Mouse (Mus musculus): ENCODE data around the gene Rdh16f1. TPM values are rescaled to one million over a fixed set of nuclear protein-coding genes. Genes with fewer than 3 reads are reported as not detected.

The Rdh16f1 gene
- polyA plus RNA-seq, 1 experiment: 0.29 TPM

- no peak for DNase-seq (ENCODE audit: low read depth)
- TF ChIP-seq POLR2A (IDR thresholded peaks at IDR 0.05; ENCODE audit: borderline replicate concordance, extremely low read depth, insufficient read depth, insufficient read length, poor library complexity, severe bottlenecking): no peak
- no peak for TF ChIP-seq CTCF (IDR thresholded peaks at IDR 0.05; ENCODE audit: borderline replicate concordance, extremely low read depth, insufficient read depth, insufficient read length)
Observed at GRCm38 (mm10) chr10:127840776-127841175, 81.2 kb downstream of the Rdh16f1 start.

Other genes with a start within 250 kb of the Rdh16f1 start
- 10.8 and 13.0 TPM in 2 replicates for gene Ndufa4l2, start 244.8 kb upstream of the Rdh16f1 start, polyA plus RNA-seq (2012; rRNA removed)
- 80.8 and 100 TPM in 2 replicates for gene Shmt2, start 237.3 kb upstream of the Rdh16f1 start, polyA plus RNA-seq (2012; rRNA removed)
- gene Nxph4, start 225.2 kb upstream of the Rdh16f1 start, polyA plus RNA-seq (2012; rRNA removed): 19.9 and 48.8 TPM in 2 replicates
- gene Lrp1, start 138.6 kb upstream of the Rdh16f1 start, polyA plus RNA-seq (2012; rRNA removed): 155 and 269 TPM in 2 replicates
- gene Stat6, start 116.8 kb upstream of the Rdh16f1 start, polyA plus RNA-seq (2012; rRNA removed): 5.7 and 7.4 TPM in 2 replicates
- gene Nemp1, start 92.9 kb upstream of the Rdh16f1 start, polyA plus RNA-seq (2012; rRNA removed): 6.4 and 10.7 TPM in 2 replicates
- 7.4 and 8.0 TPM in 2 replicates for gene Nab2, start 91.2 kb upstream of the Rdh16f1 start, polyA plus RNA-seq (2012; rRNA removed)
- 2.0 and 2.6 TPM in 2 replicates for gene Myo1a, start 54.6 kb upstream of the Rdh16f1 start, polyA plus RNA-seq (2012; rRNA removed)
- 0.74 and 2.1 TPM in 2 replicates for gene Tac2, start 35.3 kb upstream of the Rdh16f1 start, polyA plus RNA-seq (2012; rRNA removed)
- gene Zbtb39, start 20.2 kb upstream of the Rdh16f1 start, polyA plus RNA-seq (2012; rRNA removed): 14.9 and 18.7 TPM in 2 replicates
- gene Gpr182, start 8.1 kb upstream of the Rdh16f1 start, polyA plus RNA-seq (2012; rRNA removed): 0.83 and 1.2 TPM in 2 replicates
- 0.06 and 0.12 TPM in 2 replicates for gene Rdh1, start 66 bp upstream of the Rdh16f1 start, polyA plus RNA-seq (2012; rRNA removed)
- 0.05 and 0.34 TPM in 2 replicates for gene Rdh9, start 16.6 kb downstream of the Rdh16f1 start, polyA plus RNA-seq (2012; rRNA removed)
- gene Rdh16, start 41.4 kb downstream of the Rdh16f1 start, polyA plus RNA-seq (2012; rRNA removed): 0.03 TPM in 1 of 2 replicates, not detected in the other
- gene Rdh19, start 90.1 kb downstream of the Rdh16f1 start, polyA plus RNA-seq (2012; rRNA removed): not detected in 2 replicates
- not detected in 2 replicates for gene Rdh16f2, start 106.7 kb downstream of the Rdh16f1 start, polyA plus RNA-seq (2012; rRNA removed)
- gene Rdh7, start 129.0 kb downstream of the Rdh16f1 start, polyA plus RNA-seq (2012; rRNA removed): not detected in 2 replicates
- gene Sdr9c7, start 138.7 kb downstream of the Rdh16f1 start, polyA plus RNA-seq (2012; rRNA removed): 0.06 TPM in 1 of 2 replicates, not detected in the other
- gene Hsd17b6, start 247.8 kb downstream of the Rdh16f1 start, polyA plus RNA-seq (2012; rRNA removed): not detected in 2 replicates